Mouse (Mus musculus) embryonic facial prominence, embryonic 15.5 days (tissue): ENCODE results near the gene Traf3ip1. TPM values are rescaled to one million over a fixed set of nuclear protein-coding genes. Genes with fewer than 3 reads are reported as not detected.

Experiments
- ATAC-seq: fragments of 200-750 bp; cut with Nextera tagmentation; 2 replicates; pipeline ENCODE4 v1.8.0; 2017; ENCODE audit warnings: low read depth, moderate TSS enrichment; ENCODE audit not compliant: insufficient number of reproducible peaks, low FRiP score, low TSS enrichment
- H3K27ac ChIP-seq: fragments of 300-500 bp; sonication (generic); replicated peaks from 2 replicates; pipeline ENCODE4 v1.5.1; 2015; ENCODE audit warnings: mild to moderate bottlenecking, inconsistent platforms
- H3K27me3 ChIP-seq: fragments of 300-500 bp; sonication (generic); 2 replicates; pipeline ENCODE4 v1.6.1; 2015; ENCODE audit warnings: inconsistent platforms
- H3K36me3 ChIP-seq: fragments of 300-500 bp; sonication (generic); 2 replicates; pipeline ENCODE4 v1.6.1; 2015; ENCODE audit warnings: mild to moderate bottlenecking, inconsistent platforms
- H3K4me1 ChIP-seq: fragments of 300-500 bp; sonication (generic); 2 replicates; pipeline ENCODE4 v1.6.1; 2015; ENCODE audit warnings: inconsistent platforms
- H3K4me2 ChIP-seq: fragments of 300-500 bp; sonication (generic); replicated peaks from 2 replicates; pipeline ENCODE4 v1.6.1; 2015; ENCODE audit warnings: mild to moderate bottlenecking, inconsistent platforms
- H3K4me3 ChIP-seq: fragments of 300-500 bp; sonication (generic); replicated peaks from 2 replicates; pipeline ENCODE4 v1.5.1; 2015; ENCODE audit warnings: mild to moderate bottlenecking, inconsistent platforms
- H3K9ac ChIP-seq: fragments of 300-500 bp; sonication (generic); 2 replicates; pipeline ENCODE4 v1.6.1; 2015; ENCODE audit warnings: inconsistent platforms
- H3K9me3 ChIP-seq: fragments of 300-500 bp; sonication (generic); replicated peaks from 2 replicates; pipeline ENCODE4 v1.6.1; 2016; ENCODE audit warnings: inconsistent platforms
- WGBS: fragments of 180-500 bp; shearing (Covaris S2); methylation state at CpG from one replicate; pipeline ENCODE4 v1.1.7; 2015; 5-methylcytosine and 5-hydroxymethylcytosine counted together
- polyA plus RNA-seq: library from polyadenylated mRNA; unstranded; fragments of >200 nt; fragmentation: Nextera tagmentation; extraction: Ambion mirVana; gene quantifications from 2 replicates; pipeline ENCODE4 v1.2.1, GENCODE M21; 2015

Gene Traf3ip1
- polyA plus RNA-seq, 1 experiment from 2014 or later, result 12.6 TPM

DNA sequence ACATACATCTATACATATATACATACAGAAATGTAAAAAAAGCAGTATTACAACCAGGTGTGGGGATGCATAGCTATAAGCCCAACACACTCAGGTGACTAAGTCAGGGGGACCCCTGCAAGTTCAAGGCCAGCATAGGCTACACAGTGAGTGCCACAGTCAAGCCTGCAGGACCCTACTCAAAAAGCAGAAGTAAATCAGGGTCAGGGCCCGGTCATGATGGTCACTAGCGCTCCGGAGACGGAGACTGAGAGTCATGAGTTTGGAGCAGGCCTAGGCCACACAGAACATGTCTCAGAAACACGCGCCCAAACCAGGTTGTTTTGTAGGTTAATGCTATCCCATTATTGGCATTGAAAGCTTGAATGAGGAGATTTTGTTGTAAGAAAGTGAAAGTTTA lies 4.1 kb downstream of the Traf3ip1 start:
- no peak overlapping the region for H3K4me2 ChIP-seq
- ATAC-seq, result no peak
- no peak overlapping the region for H3K4me3 ChIP-seq
- WGBS, result 93% methylated on average over 6 of the region's 6 CpGs
- H3K36me3 ChIP-seq, result peaks cover 33% of the 10 kb centered on the region
- H3K27me3 ChIP-seq, result no peaks in the 10 kb centered on the region
- H3K9me3 ChIP-seq, result no peaks in the 10 kb centered on the region
- peaks cover 21% of the 10 kb centered on the region for H3K4me1 ChIP-seq
- no peak overlapping the region for H3K9ac ChIP-seq
- H3K27ac ChIP-seq, result no peak overlapping the region

GRCm38 (mm10) chr1:91504615-91505014 lies 10.2 kb downstream of the Traf3ip1 start:
- H3K9me3 ChIP-seq, result no peaks in the 10 kb centered on the region
- 52% methylated on average over 3 of the region's 3 CpGs for WGBS
- H3K4me3 ChIP-seq, result no peak overlapping the region
- no peak overlapping the region for H3K27ac ChIP-seq
- H3K4me1 ChIP-seq, result no peaks in the 10 kb centered on the region
- ATAC-seq, result no peak
- no peak overlapping the region for H3K4me2 ChIP-seq
- no peak overlapping the region for H3K9ac ChIP-seq
- no peaks in the 10 kb centered on the region for H3K27me3 ChIP-seq
- H3K36me3 ChIP-seq, result peaks cover 54% of the 10 kb centered on the region

GRCm38 (mm10) chr1:91514916-91515315 lies 20.5 kb downstream of the Traf3ip1 start:
- no peaks in the 10 kb centered on the region for H3K27me3 ChIP-seq
- H3K36me3 ChIP-seq, result peaks cover 19% of the 10 kb centered on the region
- WGBS, result 85% methylated on average over 11 of the region's 11 CpGs
- no peak overlapping the region for H3K4me2 ChIP-seq
- H3K4me1 ChIP-seq, result 0 out of 2 replicates have a peak, but pooled peaks cover 4% of the 10 kb centered on the region
- no peak overlapping the region for H3K4me3 ChIP-seq
- H3K9ac ChIP-seq, result no peak overlapping the region
- no peak overlapping the region; the same call in 1 of the 2 replicates for H3K27ac ChIP-seq
- ATAC-seq, result no peak
- no peaks in the 10 kb centered on the region for H3K9me3 ChIP-seq

GRCm38 (mm10) chr1:91515642-91516041 lies 21.2 kb downstream of the Traf3ip1 start:
- Histone ChIP-seq H3K36me3 (peaks cover 18% of the 10 kb centered on the region), H3K27me3 (no peaks in the 10 kb centered on the region), H3K9me3 (no peaks in the 10 kb centered on the region), H3K27ac (peak overlapping the region; percentile 68; the same call in 1 of the 2 replicates), H3K9ac (no peak overlapping the region), H3K4me2 (no peak overlapping the region), H3K4me3 (no peak overlapping the region), H3K4me1 (0 out of 2 replicates have a peak, but pooled peaks cover 4% of the 10 kb centered on the region)
- ATAC-seq, result no peak
- 70% methylated on average over 6 of the region's 6 CpGs for WGBS

GRCm38 (mm10) chr1:91523759-91524158 lies 29.3 kb downstream of the Traf3ip1 start:
- peaks cover 40% of the 10 kb centered on the region for H3K36me3 ChIP-seq
- WGBS, result 10% methylated on average over 10 of the region's 10 CpGs
- H3K27ac ChIP-seq, result no peak overlapping the region
- H3K4me2 ChIP-seq, result no peak overlapping the region
- no peak for ATAC-seq
- no peaks in the 10 kb centered on the region for H3K4me1 ChIP-seq
- no peaks in the 10 kb centered on the region for H3K9me3 ChIP-seq
- no peaks in the 10 kb centered on the region for H3K27me3 ChIP-seq
- no peak overlapping the region for H3K4me3 ChIP-seq
- H3K9ac ChIP-seq, result no peak overlapping the region

DNA sequence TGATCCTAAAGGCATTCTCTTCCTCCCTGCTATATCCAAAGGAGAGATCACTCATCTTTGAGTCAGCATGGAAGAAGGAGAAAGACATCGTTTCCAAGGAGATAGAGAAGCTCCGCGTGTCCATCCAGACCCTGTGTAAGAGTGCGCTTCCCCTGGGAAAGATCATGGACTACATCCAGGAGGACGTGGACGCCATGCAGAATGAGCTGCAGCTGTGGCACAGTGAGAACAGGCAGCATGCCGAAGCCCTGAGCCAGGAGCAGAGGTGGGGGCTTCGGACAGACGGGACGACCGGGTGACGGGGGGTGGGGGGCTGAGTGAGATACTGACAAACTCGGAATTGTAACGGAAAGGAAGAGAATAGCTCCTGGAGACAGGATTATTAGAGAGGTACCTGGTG lies 31.4 kb downstream of the Traf3ip1 start:
- no peak overlapping the region for H3K27ac ChIP-seq
- 80% methylated on average over 14 of the region's 14 CpGs for WGBS
- H3K36me3 ChIP-seq, result peaks cover 37% of the 10 kb centered on the region
- no peak overlapping the region for H3K9ac ChIP-seq
- no peaks in the 10 kb centered on the region for H3K9me3 ChIP-seq
- no peaks in the 10 kb centered on the region for H3K4me1 ChIP-seq
- no peak for ATAC-seq
- no peak overlapping the region for H3K4me2 ChIP-seq
- no peaks in the 10 kb centered on the region for H3K27me3 ChIP-seq
- no peak overlapping the region for H3K4me3 ChIP-seq

DNA sequence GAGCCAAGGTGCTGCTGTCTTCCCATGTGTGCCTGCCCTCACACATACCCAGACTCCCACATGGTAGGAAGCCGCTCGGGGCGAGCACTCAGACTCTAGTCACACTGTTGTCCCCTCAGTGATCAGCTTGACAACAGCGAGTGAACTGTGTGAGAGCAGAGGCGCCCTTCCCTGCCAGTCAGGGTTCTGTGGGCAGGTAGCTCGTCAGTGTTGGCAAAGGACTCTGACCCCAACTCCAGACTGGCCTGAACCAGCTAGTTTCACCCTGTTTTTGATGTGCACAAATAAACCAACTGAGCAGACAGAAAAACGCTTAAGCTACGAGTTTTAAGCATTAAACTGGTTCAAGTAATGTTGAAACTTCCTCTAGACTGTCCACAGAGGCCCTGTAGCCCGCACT lies 35.7 kb downstream of the Traf3ip1 start:
- no peak overlapping the region for H3K4me3 ChIP-seq
- 89% methylated on average over 9 of the region's 9 CpGs for WGBS

GRCm38 (mm10) chr1:91532243-91532642 lies 37.8 kb downstream of the Traf3ip1 start:
- no peak overlapping the region for H3K9ac ChIP-seq
- H3K27ac ChIP-seq, result no peak overlapping the region
- no peaks in the 10 kb centered on the region for H3K9me3 ChIP-seq
- peaks cover 13% of the 10 kb centered on the region; the same call in 1 of the 2 replicates for H3K36me3 ChIP-seq
- ATAC-seq, result no peak
- H3K27me3 ChIP-seq, result peaks cover 3% of the 10 kb centered on the region; the same call in 1 of the 2 replicates
- no peak overlapping the region for H3K4me2 ChIP-seq
- H3K4me1 ChIP-seq, result no peaks in the 10 kb centered on the region
- WGBS, result 75% methylated on average over 4 of the region's 4 CpGs
- no peak overlapping the region for H3K4me3 ChIP-seq

More for the DNA sequence above, 35.7 kb downstream of the Traf3ip1 start:
- Histone ChIP-seq H3K9me3 (no peaks in the 10 kb centered on the region), H3K4me2 (no peak overlapping the region), H3K36me3 (peaks cover 20% of the 10 kb centered on the region), H3K9ac (no peak overlapping the region), H3K27me3 (no peaks in the 10 kb centered on the region), H3K27ac (no peak overlapping the region), H3K4me1 (no peaks in the 10 kb centered on the region)
- ATAC-seq, result no peak

- no peak overlapping the region for H3K27ac ChIP-seq
- WGBS, result 86% methylated on average over 5 of the region's 5 CpGs
- ATAC-seq, result no peak
- H3K9me3 ChIP-seq, result no peaks in the 10 kb centered on the region
- H3K36me3 ChIP-seq, result peaks cover 8% of the 10 kb centered on the region; the same call in 1 of the 2 replicates
- H3K4me2 ChIP-seq, result no peak overlapping the region
- no peak overlapping the region for H3K9ac ChIP-seq
- H3K4me3 ChIP-seq, result no peak overlapping the region
- H3K4me1 ChIP-seq, result no peaks in the 10 kb centered on the region
- H3K27me3 ChIP-seq, result peaks cover 6% of the 10 kb centered on the region; the same call in 1 of the 2 replicates
Observed at GRCm38 (mm10) chr1:91532892-91533291, 38.4 kb downstream of the Traf3ip1 start.

DNA sequence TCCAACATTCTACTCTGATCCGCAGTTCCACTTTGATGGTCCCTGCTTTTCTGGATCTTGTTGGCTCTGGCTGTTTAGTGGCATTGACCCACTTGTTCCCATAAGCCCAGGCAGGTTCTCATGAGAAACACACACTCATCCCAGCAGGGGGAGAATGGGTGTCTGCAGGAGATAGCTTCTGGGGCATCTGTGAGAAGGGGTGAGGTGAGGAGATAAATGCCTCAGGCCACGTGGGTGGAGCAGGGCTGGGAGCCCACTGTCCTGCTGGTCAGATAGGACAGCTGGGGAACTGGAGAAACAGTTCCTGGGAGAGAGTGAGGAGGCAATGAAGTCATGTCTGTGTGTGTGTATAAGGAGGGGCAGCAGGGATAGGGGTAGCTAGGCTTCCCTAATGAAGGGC lies 39.0 kb downstream of the Traf3ip1 start:
- Histone ChIP-seq H3K4me1 (no peaks in the 10 kb centered on the region), H3K4me3 (no peak overlapping the region), H3K4me2 (no peak overlapping the region), H3K27ac (no peak overlapping the region), H3K9me3 (no peaks in the 10 kb centered on the region), H3K36me3 (peaks cover 3% of the 10 kb centered on the region; the same call in 1 of the 2 replicates), H3K9ac (no peak overlapping the region), H3K27me3 (peaks cover 11% of the 10 kb centered on the region)
- 60% methylated on average over 2 of the region's 2 CpGs for whole genome bisulfite sequencing
- ATAC-seq, result no peak

GRCm38 (mm10) chr1:91533961-91534723 lies 39.7 kb downstream of the Traf3ip1 start:
- 78% methylated on average over 19 of the region's 19 CpGs for WGBS
- H3K27ac ChIP-seq, result no peak overlapping the region
- H3K4me1 ChIP-seq, result no peaks in the 10 kb centered on the region
- H3K4me2 ChIP-seq, result no peak overlapping the region
- peaks cover 3% of the 10 kb centered on the region; the same call in 1 of the 2 replicates for H3K36me3 ChIP-seq
- no peaks in the 10 kb centered on the region for H3K9me3 ChIP-seq
- no peak overlapping the region for H3K4me3 ChIP-seq
- ATAC-seq, result no peak
- peaks cover 17% of the 10 kb centered on the region for H3K27me3 ChIP-seq
- H3K9ac ChIP-seq, result no peak overlapping the region
